Mouse (Mus musculus) C2C12 (cell line): ENCODE results near the gene Gm5089.

Experiments used
- CTCF ChIP-seq: IDR thresholded peaks from one replicate; pipeline ENCODE4 v1.5.1; 2011; ENCODE audit not compliant: control insufficient read depth, insufficient read depth, insufficient read length
- FOSL1 ChIP-seq: IDR thresholded peaks from one replicate; pipeline ENCODE4 v1.8.0; 2011; ENCODE audit warnings: mild to moderate bottlenecking, low read length; ENCODE audit not compliant: poor library complexity, insufficient read depth, severe bottlenecking
- MAX ChIP-seq: IDR thresholded peaks from one replicate; pipeline ENCODE4 v1.6.1; 2011; ENCODE audit warnings: mild to moderate bottlenecking, control low read depth
- MYOD1 ChIP-seq: IDR thresholded peaks from one replicate; pipeline ENCODE4 v1.6.1; 2011; ENCODE audit warnings: low read depth; ENCODE audit not compliant: control insufficient read depth, insufficient read length
- MYOG ChIP-seq: IDR thresholded peaks from one replicate; pipeline ENCODE4 v1.6.1; 2011; ENCODE audit not compliant: control insufficient read depth, insufficient read length; ENCODE audit errors: extremely low read depth
- USF1 ChIP-seq: IDR thresholded peaks from one replicate; pipeline ENCODE4 v1.6.1; 2011; ENCODE audit warnings: low read depth, mild to moderate bottlenecking, control low read depth, moderate library complexity

GRCm38 (mm10) chr14:122385758-122386157 is 65.2 kb downstream of the Gm5089 start:
- TF ChIP-seq CTCF (no peak), MAX (no peak), USF1 (no peak), MYOG (no peak), MYOD1 (no peak), FOSL1 (no peak)
